Mouse (Mus musculus) heart, embryonic 12.5 days (tissue): Measurements from ENCODE around the gene Umodl1. TPM values are rescaled to one million over a fixed set of nuclear protein-coding genes. Genes with fewer than 3 reads are reported as not detected.

Experiments
- ATAC-seq: fragments of 200-750 bp; cut with Nextera tagmentation; 2 replicates; pipeline ENCODE4 v1.8.0; 2017; ENCODE audit warnings: moderate TSS enrichment, moderate library complexity; ENCODE audit not compliant: insufficient number of reproducible peaks, low FRiP score
- H3K27ac ChIP-seq: fragments of 300-500 bp; sonication (generic); 2 replicates; pipeline ENCODE4 v1.5.1; 2016; ENCODE audit warnings: mild to moderate bottlenecking, moderate library complexity; ENCODE audit not compliant: poor library complexity, severe bottlenecking
- H3K27me3 ChIP-seq: fragments of 300-500 bp; sonication (generic); replicated peaks from 2 replicates; pipeline ENCODE4 v1.6.1; 2016; ENCODE audit warnings: mild to moderate bottlenecking, moderate library complexity
- H3K36me3 ChIP-seq: fragments of 300-500 bp; sonication (generic); 2 replicates; pipeline ENCODE4 v1.6.1; 2016; ENCODE audit warnings: mild to moderate bottlenecking, moderate library complexity
- H3K4me1 ChIP-seq: fragments of 300-500 bp; sonication (generic); replicated peaks from 2 replicates; pipeline ENCODE4 v1.6.1; 2016; ENCODE audit warnings: mild to moderate bottlenecking
- H3K4me2 ChIP-seq: fragments of 300-500 bp; sonication (generic); 2 replicates; pipeline ENCODE4 v1.6.1; 2016; ENCODE audit warnings: mild to moderate bottlenecking, moderate library complexity
- H3K4me3 ChIP-seq: fragments of 300-500 bp; sonication (generic); 2 replicates; pipeline ENCODE4 v1.5.1; 2016; ENCODE audit warnings: mild to moderate bottlenecking
- H3K9ac ChIP-seq: fragments of 300-500 bp; sonication (generic); 2 replicates; pipeline ENCODE4 v1.6.1; 2016; ENCODE audit warnings: mild to moderate bottlenecking, moderate library complexity
- H3K9me3 ChIP-seq: fragments of 300-500 bp; sonication (generic); replicated peaks from 2 replicates; pipeline ENCODE4 v1.6.1; 2016; ENCODE audit warnings: mild to moderate bottlenecking, moderate library complexity
- WGBS: fragments of 180-500 bp; shearing (Covaris S2); methylation state at CpG from one replicate; pipeline ENCODE4 v1.1.7; 2016; 5-methylcytosine and 5-hydroxymethylcytosine counted together
- polyA plus RNA-seq: library from polyadenylated mRNA; unstranded; fragments of >200 nt; fragmentation: Nextera tagmentation; extraction: Ambion mirVana; gene quantifications from 2 replicates; pipeline ENCODE4 v1.2.1, GENCODE M21; 2016

Gene Umodl1
- polyA plus RNA-seq, 1 experiment from 2014 or later = not detected

DNA sequence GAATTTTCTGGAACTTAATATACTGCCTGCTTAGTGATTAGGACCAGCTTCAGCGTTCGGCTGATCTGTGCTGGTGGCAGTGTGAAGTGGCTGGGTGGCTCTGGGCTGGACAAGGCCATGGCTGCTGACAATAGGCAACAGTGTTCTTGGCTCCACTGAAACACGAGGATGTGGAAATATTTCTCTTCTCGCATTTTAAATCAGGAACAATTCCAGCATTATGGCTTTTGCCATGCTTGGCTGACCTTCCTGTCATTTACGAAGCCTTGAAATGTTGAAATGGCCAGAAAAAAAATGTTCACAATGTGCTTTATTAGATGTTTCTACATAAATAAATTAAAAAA lies 70.3 kb downstream of the Umodl1 start:
- ATAC-seq = no peak
- Histone ChIP-seq H3K4me2 (no peak overlapping the region), H3K9ac (no peak overlapping the region), H3K9me3 (no peaks in the 10 kb centered on the region), H3K27me3 (no peaks in the 10 kb centered on the region), H3K27ac (no peak overlapping the region), H3K4me1 (peaks cover 11% of the 10 kb centered on the region), H3K36me3 (no peaks in the 10 kb centered on the region), H3K4me3 (no peak overlapping the region)
- 51% methylated on average over 5 of the region's 5 CpGs for WGBS

- no peak for ATAC-seq
- WGBS = 89% methylated on average over 6 of the region's 6 CpGs
Observed at GRCm38 (mm10) chr17:31026986-31027385, 72.5 kb downstream of the Umodl1 start.

DNA sequence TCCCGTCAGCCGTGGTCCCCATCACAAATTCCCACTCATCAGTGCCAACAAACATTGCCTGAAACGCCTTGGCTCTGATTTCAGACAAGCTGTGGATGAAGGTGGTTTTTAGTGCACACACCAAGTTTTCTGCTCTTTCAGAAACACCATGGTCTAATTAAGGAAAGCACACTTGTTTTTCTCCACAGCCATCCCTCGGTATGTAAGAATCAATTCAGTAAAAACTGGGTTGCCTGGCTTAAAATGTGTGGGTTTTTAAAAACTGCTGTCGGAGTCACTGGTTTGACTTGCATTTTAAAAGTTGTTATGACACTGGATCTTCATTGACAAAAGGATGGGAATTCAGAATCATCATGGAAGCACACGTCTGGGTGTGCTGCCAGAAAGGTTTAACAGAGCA lies 73.3 kb downstream of the Umodl1 start:
- Histone ChIP-seq H3K36me3 (no peaks in the 10 kb centered on the region), H3K9me3 (peaks cover 11% of the 10 kb centered on the region), H3K4me2 (no peak overlapping the region), H3K27ac (no peak overlapping the region), H3K4me1 (peaks cover 4% of the 10 kb centered on the region), H3K9ac (no peak overlapping the region), H3K27me3 (no peaks in the 10 kb centered on the region), H3K4me3 (no peak overlapping the region)
- ATAC-seq = no peak
- 83% methylated on average over 6 of the region's 6 CpGs for WGBS

More at GRCm38 (mm10) chr17:31026986-31027385, 72.5 kb downstream of the Umodl1 start:
- H3K9me3 ChIP-seq = peaks cover 6% of the 10 kb centered on the region
- no peaks in the 10 kb centered on the region for H3K36me3 ChIP-seq
- no peak overlapping the region for H3K4me3 ChIP-seq
- H3K4me2 ChIP-seq = no peak overlapping the region
- H3K27me3 ChIP-seq = no peaks in the 10 kb centered on the region
- no peak overlapping the region for H3K9ac ChIP-seq
- peaks cover 4% of the 10 kb centered on the region for H3K4me1 ChIP-seq
- H3K27ac ChIP-seq = no peak overlapping the region

- Histone ChIP-seq H3K36me3 (no peaks in the 10 kb centered on the region), H3K27ac (no peak overlapping the region), H3K4me3 (no peak overlapping the region), H3K9me3 (peaks cover 11% of the 10 kb centered on the region), H3K27me3 (no peaks in the 10 kb centered on the region), H3K9ac (no peak overlapping the region), H3K4me1 (peaks cover 12% of the 10 kb centered on the region), H3K4me2 (no peak overlapping the region)
- 59% methylated on average over 9 of the region's 9 CpGs for WGBS
- no peak for ATAC-seq
Observed at GRCm38 (mm10) chr17:31028821-31029370, 74.5 kb downstream of the Umodl1 start.

DNA sequence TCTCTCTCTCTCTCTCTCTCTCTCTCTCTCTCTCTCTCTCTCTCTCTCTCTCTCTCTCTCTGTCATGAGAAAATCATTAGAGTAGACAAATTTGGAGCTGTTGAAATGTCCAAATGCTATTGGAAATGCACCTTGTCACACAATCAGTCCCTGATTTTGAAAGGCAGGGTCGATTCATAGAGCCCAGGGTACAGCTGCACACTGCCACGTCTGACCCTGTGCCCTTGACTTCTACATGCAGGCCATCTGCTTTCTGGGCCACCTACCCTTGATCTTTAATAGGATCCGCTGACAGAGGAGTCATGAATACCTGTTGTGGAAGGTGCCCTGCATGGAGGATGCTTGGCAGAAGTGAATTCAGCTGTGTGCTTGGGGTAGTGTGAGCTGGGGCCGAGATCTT lies 75.0 kb downstream of the Umodl1 start:
- Histone ChIP-seq H3K36me3 (no peaks in the 10 kb centered on the region), H3K4me3 (no peak overlapping the region), H3K9ac (no peak overlapping the region), H3K27me3 (no peaks in the 10 kb centered on the region), H3K4me1 (peaks cover 14% of the 10 kb centered on the region), H3K4me2 (no peak overlapping the region), H3K9me3 (peaks cover 11% of the 10 kb centered on the region), H3K27ac (no peak overlapping the region)
- 77% methylated on average over 4 of the region's 4 CpGs for WGBS
- ATAC-seq = no peak

GRCm38 (mm10) chr17:31032341-31032740 lies 77.9 kb downstream of the Umodl1 start:
- Histone ChIP-seq H3K9ac (no peak overlapping the region), H3K4me1 (peaks cover 20% of the 10 kb centered on the region), H3K36me3 (no peaks in the 10 kb centered on the region), H3K9me3 (peaks cover 11% of the 10 kb centered on the region), H3K4me2 (no peak overlapping the region), H3K4me3 (no peak overlapping the region), H3K27ac (no peak overlapping the region), H3K27me3 (no peaks in the 10 kb centered on the region)
- 89% methylated on average over 4 of the region's 4 CpGs for WGBS
- no peak for ATAC-seq

DNA sequence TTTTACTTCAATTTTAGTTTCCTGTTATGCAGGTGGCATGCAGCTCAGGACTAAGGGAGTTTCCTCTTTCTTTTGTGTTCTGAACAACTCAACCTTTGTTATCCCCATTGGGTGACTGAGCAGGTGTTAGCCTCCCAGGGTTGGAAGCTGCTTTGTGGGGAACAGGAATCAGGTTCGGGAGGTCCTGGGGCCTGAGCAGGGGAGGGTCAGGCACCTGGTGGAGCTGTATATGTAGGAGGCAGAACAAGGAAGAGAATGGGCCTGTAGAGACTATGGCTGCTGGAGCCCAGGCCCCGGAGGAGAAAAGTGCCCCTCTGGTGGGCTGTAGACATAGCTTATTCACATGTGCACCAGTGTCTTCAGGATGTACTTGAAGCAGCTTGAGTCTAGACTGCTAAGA lies 78.8 kb downstream of the Umodl1 start:
- no peak overlapping the region for H3K4me3 ChIP-seq
- peaks cover 20% of the 10 kb centered on the region for H3K4me1 ChIP-seq
- H3K9ac ChIP-seq = no peak overlapping the region
- peaks cover 11% of the 10 kb centered on the region for H3K9me3 ChIP-seq
- no peaks in the 10 kb centered on the region for H3K27me3 ChIP-seq
- ATAC-seq = no peak
- no peak overlapping the region for H3K4me2 ChIP-seq
- 61% methylated on average over 2 of the region's 2 CpGs for WGBS
- no peak overlapping the region for H3K27ac ChIP-seq
- H3K36me3 ChIP-seq = no peaks in the 10 kb centered on the region

- Histone ChIP-seq H3K27me3 (no peaks in the 10 kb centered on the region), H3K27ac (no peak overlapping the region), H3K4me1 (peaks cover 20% of the 10 kb centered on the region), H3K4me3 (no peak overlapping the region), H3K9me3 (peaks cover 11% of the 10 kb centered on the region), H3K9ac (no peak overlapping the region), H3K36me3 (no peaks in the 10 kb centered on the region), H3K4me2 (peak overlapping the region; percentile 32; the same call in 1 of the 2 replicates)
- 18% methylated on average over 5 of the region's 5 CpGs for WGBS
- peak; percentile 74; the same call in 1 of the 2 replicates for ATAC-seq
Observed at GRCm38 (mm10) chr17:31034165-31034564, 79.7 kb downstream of the Umodl1 start.

DNA sequence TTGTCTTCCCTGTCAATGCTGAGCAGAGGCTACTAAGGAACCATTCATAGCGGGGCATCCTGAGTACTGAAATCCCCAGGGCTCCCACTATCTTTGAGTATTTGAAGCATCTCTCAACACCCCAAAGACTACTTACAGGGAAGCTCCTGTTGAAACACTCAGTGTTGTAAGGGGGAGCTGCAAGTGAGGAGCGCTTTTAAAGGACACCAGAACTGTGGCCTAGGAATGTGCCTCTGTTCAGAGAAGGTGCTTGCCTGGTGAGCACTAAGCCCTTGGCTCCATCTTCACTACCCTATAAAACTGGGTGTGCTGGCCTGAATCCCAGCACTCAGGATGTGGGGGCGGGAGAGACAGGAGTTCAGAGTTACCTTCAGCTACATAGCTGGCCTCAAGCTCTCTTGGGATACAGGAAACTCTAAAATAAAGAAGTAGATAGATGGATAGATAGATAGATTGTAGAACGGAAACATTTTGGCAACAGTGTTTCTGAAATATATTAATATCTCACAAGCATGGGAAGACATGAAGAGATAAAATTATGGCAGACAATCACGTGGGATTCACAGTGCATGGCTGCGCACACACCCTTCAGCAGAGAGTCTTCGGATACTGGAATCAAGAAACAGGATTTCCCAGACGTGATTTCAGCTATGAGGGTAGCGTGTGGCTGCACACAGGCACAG lies 80.4 kb downstream of the Umodl1 start:
- no peak overlapping the region for H3K9ac ChIP-seq
- H3K4me3 ChIP-seq = no peak overlapping the region
- H3K36me3 ChIP-seq = no peaks in the 10 kb centered on the region
- H3K4me2 ChIP-seq = 0 out of 2 replicates have a peak overlapping the region, but pooled peaks have one; percentile 32
- H3K27ac ChIP-seq = no peak overlapping the region
- 65% methylated on average over 9 of the region's 9 CpGs for WGBS
- H3K27me3 ChIP-seq = no peaks in the 10 kb centered on the region
- H3K9me3 ChIP-seq = peaks cover 11% of the 10 kb centered on the region
- ATAC-seq = no peak
- H3K4me1 ChIP-seq = peaks cover 20% of the 10 kb centered on the region

DNA sequence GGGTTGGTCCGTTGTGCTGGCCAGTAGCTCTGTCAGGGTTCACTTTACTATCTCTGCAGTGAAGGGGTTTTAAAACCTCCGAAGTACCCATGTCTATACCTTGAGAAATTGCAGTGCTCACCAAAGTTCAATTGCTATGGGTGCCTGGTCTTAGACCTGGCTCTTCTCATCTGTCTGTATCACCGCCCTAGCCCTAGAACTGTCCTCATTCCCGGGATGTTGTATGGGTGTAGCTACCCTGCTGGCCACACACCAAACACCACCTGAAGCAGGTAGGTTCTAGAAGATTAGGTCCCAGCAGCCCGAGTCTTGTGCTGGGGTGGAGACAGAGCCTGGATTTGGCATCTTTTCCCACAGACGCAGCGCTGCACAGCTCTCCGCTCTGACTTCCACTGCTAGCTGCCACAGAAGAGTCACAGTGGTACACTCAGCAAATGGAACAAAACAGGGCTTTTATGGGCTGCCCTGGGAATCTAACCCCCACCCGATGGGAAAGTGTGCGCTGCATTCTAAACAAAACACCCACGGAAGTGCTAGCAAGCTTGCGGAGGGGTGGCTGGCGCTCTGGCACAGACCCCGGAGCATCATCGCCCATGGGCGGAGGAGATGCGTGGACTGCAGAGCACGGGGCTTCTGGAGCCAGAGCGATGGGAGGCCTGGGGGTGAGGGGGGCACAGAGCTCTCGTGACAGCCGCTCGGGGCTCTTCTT lies 81.9 kb downstream of the Umodl1 start:
- Histone ChIP-seq H3K4me2 (no peak overlapping the region), H3K4me3 (no peak overlapping the region), H3K27ac (no peak overlapping the region), H3K9ac (no peak overlapping the region), H3K27me3 (no peaks in the 10 kb centered on the region), H3K36me3 (no peaks in the 10 kb centered on the region), H3K4me1 (peaks cover 20% of the 10 kb centered on the region), H3K9me3 (peaks cover 6% of the 10 kb centered on the region)
- 83% methylated on average over 22 of the region's 22 CpGs for WGBS
- ATAC-seq = no peak

DNA sequence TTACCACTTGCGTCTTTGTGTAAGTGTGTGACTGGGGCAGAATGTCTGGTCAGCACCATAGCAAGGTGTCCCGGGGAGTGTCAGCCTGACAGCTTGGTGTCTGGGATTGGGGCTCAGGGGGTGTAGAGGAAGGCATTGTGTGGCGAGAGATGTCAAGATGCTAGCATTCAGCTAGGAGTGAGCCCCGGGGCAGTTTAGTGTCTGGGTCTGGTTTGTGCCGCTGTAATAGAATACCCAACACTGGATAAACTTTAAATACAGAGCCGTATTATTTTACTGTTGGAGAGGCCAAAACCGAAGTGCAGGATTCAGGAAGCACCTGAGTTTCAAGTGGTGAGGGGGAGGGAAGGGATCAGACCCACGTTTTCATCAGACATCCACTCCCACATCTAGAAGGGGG lies 82.9 kb downstream of the Umodl1 start:
- Histone ChIP-seq H3K4me2 (no peak overlapping the region), H3K9ac (no peak overlapping the region), H3K4me3 (no peak overlapping the region), H3K27me3 (no peaks in the 10 kb centered on the region), H3K9me3 (peaks cover 1% of the 10 kb centered on the region; the same call in 1 of the 2 replicates), H3K36me3 (no peaks in the 10 kb centered on the region), H3K27ac (no peak overlapping the region), H3K4me1 (peaks cover 21% of the 10 kb centered on the region)
- 80% methylated on average over 8 of the region's 8 CpGs for WGBS
- no peak for ATAC-seq
